Mouse (Mus musculus): ENCODE results near the gene Stambp. TPM values are rescaled to one million over a fixed set of nuclear protein-coding genes. Genes with fewer than 3 reads are reported as not detected.
A peak's percentile ranks its signal among the peaks of the same experiment; 100 is the strongest.

Gene Stambp
- polyA plus RNA-seq, 1 experiment from 2014 or later = 31.6 TPM

- Histone ChIP-seq H3K9ac (replicated peaks) (no peak overlapping the region), H3K27me3 (no peaks in the 10 kb centered on the region), H3K27ac (replicated peaks) (no peak overlapping the region), H3K4me1 (no peaks in the 10 kb centered on the region), H3K4me2 (replicated peaks) (no peak overlapping the region), H3K9me3 (no peaks in the 10 kb centered on the region), H3K36me3 (no peaks in the 10 kb centered on the region), H3K4me3 (no peak overlapping the region)
- no peak for ATAC-seq (ENCODE audit: low FRiP score, low read depth)
- WGBS = 21% methylated on average over 1 of the region's 1 CpGs
Observed at GRCm38 (mm10) chr6:83512495-83512894, 60.0 kb downstream of the Stambp start.

- no peak overlapping the region for H3K27ac ChIP-seq (replicated peaks)
- no peaks in the 10 kb centered on the region for H3K27me3 ChIP-seq
- no peak overlapping the region for H3K4me3 ChIP-seq
- H3K4me2 ChIP-seq (replicated peaks) = no peak overlapping the region
- no peaks in the 10 kb centered on the region for H3K9me3 ChIP-seq
- no peak for ATAC-seq (ENCODE audit: low FRiP score, low read depth)
- no peak overlapping the region for H3K9ac ChIP-seq (replicated peaks)
- 71% methylated on average over 2 of the region's 2 CpGs for WGBS
- H3K4me1 ChIP-seq = peaks cover 12% of the 10 kb centered on the region
- H3K36me3 ChIP-seq = no peaks in the 10 kb centered on the region
Observed at GRCm38 (mm10) chr6:83510210-83510609, 62.3 kb downstream of the Stambp start.

- H3K9me3 ChIP-seq = no peaks in the 10 kb centered on the region
- H3K27me3 ChIP-seq = no peaks in the 10 kb centered on the region
- no peak overlapping the region for H3K27ac ChIP-seq (replicated peaks)
- no peak overlapping the region for H3K9ac ChIP-seq (replicated peaks)
- no peak overlapping the region for H3K4me3 ChIP-seq
- no peak for ATAC-seq (ENCODE audit: low FRiP score, low read depth)
- H3K36me3 ChIP-seq = no peaks in the 10 kb centered on the region
- H3K4me1 ChIP-seq = peaks cover 13% of the 10 kb centered on the region
- H3K4me2 ChIP-seq (replicated peaks) = no peak overlapping the region
- WGBS = 35% methylated on average over 8 of the region's 8 CpGs
Observed at GRCm38 (mm10) chr6:83509442-83509841, 63.1 kb downstream of the Stambp start.

GRCm38 (mm10) chr6:83507168-83507546, 65.4 kb downstream of the Stambp start:
- Histone ChIP-seq H3K27me3 (no peaks in the 10 kb centered on the region), H3K4me3 (peak overlapping the region; percentile 88), H3K9me3 (no peaks in the 10 kb centered on the region), H3K27ac (replicated peaks) (peak overlapping the region; percentile 91; the same call in 1 of the 2 replicates), H3K4me2 (replicated peaks) (peak overlapping the region; percentile 64), H3K36me3 (no peaks in the 10 kb centered on the region), H3K4me1 (peaks cover 13% of the 10 kb centered on the region), H3K9ac (replicated peaks) (peak overlapping the region; percentile 88)
- 31% methylated on average over 6 of the region's 6 CpGs for WGBS
- no peak; the same call in 1 of the 2 replicates for ATAC-seq (ENCODE audit: low FRiP score, low read depth)

- Histone ChIP-seq H3K27me3 (no peaks in the 10 kb centered on the region), H3K4me1 (peaks cover 13% of the 10 kb centered on the region), H3K4me2 (replicated peaks) (peak within 1 kb of the TSS; percentile 64), H3K9me3 (no peaks in the 10 kb centered on the region), H3K27ac (replicated peaks) (peak within 1 kb of the TSS; percentile 91), H3K36me3 (no peaks in the 10 kb centered on the region), H3K4me3 (peak within 1 kb of the TSS; percentile 88), H3K9ac (replicated peaks) (peak within 1 kb of the TSS; percentile 88)
- under 1% methylated on average over 54 of the region's 54 CpGs for WGBS
- ATAC-seq (ENCODE audit: low FRiP score, low read depth) = peak; percentile 99
Observed at GRCm38 (mm10) chr6:83506258-83507167, 66.0 kb downstream of the Stambp start, which contains the start of gene Dguok. Gene Dguok, minus strand, starts transcription at chr6:83506969.

- H3K27ac ChIP-seq (replicated peaks) = no peak overlapping the region
- no peak for ATAC-seq (ENCODE audit: low FRiP score, low read depth)
Observed at GRCm38 (mm10) chr6:83505554-83505953, 67.0 kb downstream of the Stambp start.

GRCm38 (mm10) chr6:83503361-83503760, 69.2 kb downstream of the Stambp start:
- Histone ChIP-seq H3K4me2 (replicated peaks) (no peak overlapping the region), H3K27me3 (no peaks in the 10 kb centered on the region), H3K4me1 (peaks cover 13% of the 10 kb centered on the region), H3K9me3 (no peaks in the 10 kb centered on the region), H3K9ac (replicated peaks) (no peak overlapping the region), H3K4me3 (no peak overlapping the region), H3K27ac (replicated peaks) (no peak overlapping the region), H3K36me3 (peaks cover 4% of the 10 kb centered on the region; the same call in 1 of the 2 replicates)
- ATAC-seq (ENCODE audit: low FRiP score, low read depth) = no peak
- 81% methylated on average over 3 of the region's 3 CpGs for WGBS

More at GRCm38 (mm10) chr6:83505554-83505953, 67.0 kb downstream of the Stambp start:
- H3K9ac ChIP-seq (replicated peaks) = 0 out of 2 replicates have a peak overlapping the region, but pooled peaks have one; percentile 88
- no peaks in the 10 kb centered on the region for H3K27me3 ChIP-seq
- H3K36me3 ChIP-seq = peaks cover under 1% of the 10 kb centered on the region; the same call in 1 of the 2 replicates
- peak overlapping the region; percentile 64 for H3K4me2 ChIP-seq (replicated peaks)
- H3K4me3 ChIP-seq = peak overlapping the region; percentile 88; the same call in 1 of the 2 replicates
- peaks cover 13% of the 10 kb centered on the region for H3K4me1 ChIP-seq
- WGBS = 93% methylated on average over 4 of the region's 4 CpGs
- H3K9me3 ChIP-seq = no peaks in the 10 kb centered on the region

- Histone ChIP-seq H3K36me3 (peaks cover 4% of the 10 kb centered on the region; the same call in 1 of the 2 replicates), H3K27me3 (no peaks in the 10 kb centered on the region), H3K4me2 (replicated peaks) (no peak overlapping the region), H3K4me3 (no peak overlapping the region), H3K9me3 (no peaks in the 10 kb centered on the region), H3K27ac (replicated peaks) (no peak overlapping the region), H3K4me1 (peaks cover 13% of the 10 kb centered on the region), H3K9ac (replicated peaks) (no peak overlapping the region)
- 93% methylated on average over 3 of the region's 3 CpGs for WGBS
- ATAC-seq (ENCODE audit: low FRiP score, low read depth) = no peak
Observed at GRCm38 (mm10) chr6:83502656-83503055, 69.9 kb downstream of the Stambp start.

GRCm38 (mm10) chr6:83501524-83502310, 70.8 kb downstream of the Stambp start:
- ATAC-seq (ENCODE audit: low FRiP score, low read depth) = no peak
- Histone ChIP-seq H3K27ac (replicated peaks) (no peak overlapping the region), H3K9me3 (no peaks in the 10 kb centered on the region), H3K27me3 (no peaks in the 10 kb centered on the region), H3K36me3 (peaks cover 5% of the 10 kb centered on the region; the same call in 1 of the 2 replicates), H3K9ac (replicated peaks) (no peak overlapping the region), H3K4me2 (replicated peaks) (no peak overlapping the region), H3K4me1 (peaks cover 11% of the 10 kb centered on the region), H3K4me3 (no peak overlapping the region)
- WGBS = 69% methylated on average over 9 of the region's 9 CpGs

- H3K4me3 ChIP-seq = no peak overlapping the region
- H3K4me2 ChIP-seq (replicated peaks) = no peak overlapping the region
Observed at GRCm38 (mm10) chr6:83500462-83500861, 72.1 kb downstream of the Stambp start.

GRCm38 (mm10) chr6:83499078-83499477, 73.5 kb downstream of the Stambp start:
- peaks cover 18% of the 10 kb centered on the region; the same call in 1 of the 2 replicates for H3K36me3 ChIP-seq
- 95% methylated on average over 10 of the region's 10 CpGs for WGBS

More at GRCm38 (mm10) chr6:83500462-83500861, 72.1 kb downstream of the Stambp start:
- H3K27ac ChIP-seq (replicated peaks) = no peak overlapping the region
- H3K9ac ChIP-seq (replicated peaks) = no peak overlapping the region
- peaks cover 17% of the 10 kb centered on the region; the same call in 1 of the 2 replicates for H3K36me3 ChIP-seq
- H3K4me1 ChIP-seq = peaks cover 4% of the 10 kb centered on the region; the same call in 1 of the 2 replicates
- WGBS = 68% methylated on average over 3 of the region's 3 CpGs
- no peak for ATAC-seq (ENCODE audit: low FRiP score, low read depth)
- H3K27me3 ChIP-seq = no peaks in the 10 kb centered on the region
- no peaks in the 10 kb centered on the region for H3K9me3 ChIP-seq

More at GRCm38 (mm10) chr6:83499078-83499477, 73.5 kb downstream of the Stambp start:
- ATAC-seq (ENCODE audit: low FRiP score, low read depth) = no peak
- H3K27ac ChIP-seq (replicated peaks) = no peak overlapping the region
- no peaks in the 10 kb centered on the region for H3K4me1 ChIP-seq
- H3K4me2 ChIP-seq (replicated peaks) = no peak overlapping the region
- no peak overlapping the region for H3K4me3 ChIP-seq
- H3K27me3 ChIP-seq = no peaks in the 10 kb centered on the region
- H3K9me3 ChIP-seq = no peaks in the 10 kb centered on the region
- no peak overlapping the region for H3K9ac ChIP-seq (replicated peaks)

Data from midbrain, embryonic 12.5 days (tissue).